Mouse (Mus musculus) thymus, postnatal 25 days (tissue): ENCODE measurements around the gene Fam217b.

Experiments
- DNase-seq: peaks from one replicate; pipeline ENCODE4 v3.0.0; 2022

The Fam217b gene

DNA sequence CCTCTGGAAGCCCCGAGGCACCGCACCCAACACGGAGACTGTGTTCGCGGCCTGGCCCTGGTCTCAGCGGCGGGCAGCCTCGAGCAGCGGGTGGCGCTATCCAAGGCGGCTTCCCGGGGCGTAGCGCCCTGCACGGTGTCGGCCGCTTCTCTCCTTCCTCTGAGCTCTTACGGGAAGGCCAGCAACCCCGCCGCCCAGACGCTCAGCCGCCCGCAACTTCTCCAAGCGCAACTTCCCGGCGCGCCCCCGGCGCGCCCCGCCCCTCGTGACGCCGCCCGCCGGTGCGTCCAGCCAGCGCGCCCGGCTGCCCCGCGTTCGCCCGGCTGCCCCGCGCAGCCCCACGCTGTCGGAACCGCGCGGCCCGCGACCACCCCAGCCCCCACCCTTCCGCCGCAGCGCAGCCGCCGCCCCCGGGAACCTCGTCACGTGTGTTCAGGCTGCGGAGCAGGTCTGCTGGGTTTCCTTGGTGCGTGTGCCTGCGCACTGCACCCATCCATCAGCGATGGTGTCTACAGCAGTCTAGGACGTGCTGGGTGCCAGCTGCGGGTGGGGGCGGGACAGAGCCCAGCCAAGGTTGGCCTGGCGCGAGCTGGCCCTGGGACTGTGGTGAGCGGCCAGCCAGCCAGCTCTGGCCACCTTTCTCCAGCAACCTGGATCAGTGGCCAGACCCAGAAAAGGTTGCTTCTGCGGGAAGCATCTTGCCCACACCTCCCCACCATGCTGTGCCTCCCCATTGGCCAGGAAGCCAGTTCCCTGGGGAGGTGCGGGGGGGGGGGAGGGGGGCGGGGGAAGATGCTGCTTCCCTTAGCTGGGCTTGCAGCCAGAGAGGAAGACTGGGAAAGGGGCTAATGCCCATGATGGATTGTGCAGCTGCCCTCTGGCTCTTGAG, at the start of gene Fam217b, which contains the start of gene Ppp1r3d:
Fam217b (plus strand) TSS at position 264 of the 889 bp plus-strand sequence.
Ppp1r3d (minus strand) TSS at position 212 of the 889 bp plus-strand sequence.
- no peak for DNase-seq

DNA sequence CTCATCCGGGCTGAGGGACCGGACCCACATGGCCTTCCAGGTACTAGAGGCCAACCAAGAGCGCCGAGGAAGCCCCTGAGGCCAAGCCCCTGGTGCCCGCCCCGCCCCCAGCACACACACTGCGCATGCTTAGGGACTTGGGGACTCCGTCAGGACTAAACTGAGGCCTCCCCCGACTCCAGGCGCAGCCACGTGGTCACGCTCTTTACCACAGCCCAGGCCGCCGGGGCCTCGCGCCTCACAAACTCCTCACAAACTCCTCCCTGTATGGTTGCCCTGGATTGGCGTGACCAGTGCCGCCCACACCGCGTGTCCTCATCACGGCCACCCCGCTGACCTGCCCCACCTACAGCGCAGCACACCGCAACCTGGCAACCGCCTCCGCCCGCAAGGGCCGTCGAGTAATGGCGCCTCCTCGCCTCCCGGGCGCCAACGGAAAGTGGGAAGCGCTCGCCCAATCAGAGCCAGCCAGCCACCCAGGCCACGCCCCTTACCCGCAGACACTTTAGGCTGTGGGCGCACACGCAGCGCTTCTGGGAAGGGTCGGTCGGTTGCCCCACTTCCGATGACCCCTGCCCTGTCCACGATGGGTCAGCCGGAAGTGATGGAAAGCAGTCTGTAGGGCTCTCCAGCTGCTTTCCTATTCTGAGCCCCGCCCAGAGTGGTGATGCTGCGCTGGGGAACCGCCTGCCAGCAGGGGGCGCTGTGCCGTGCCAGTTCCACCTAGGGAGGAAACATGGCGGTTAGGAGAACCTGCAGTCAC, 7.1 kb upstream of the Fam217b start, which contains the start of gene Sycp2:
Sycp2 (minus strand) TSS at position 633 of the 763 bp plus-strand sequence.
- no peak for DNase-seq

GRCm38 (mm10) chr2:178409024-178409423, 5.3 kb upstream of the Fam217b start:
- no peak for DNase-seq

- no peak for DNase-seq
Measured at GRCm38 (mm10) chr2:178410286-178410685, 4.0 kb upstream of the Fam217b start.

- no peak for DNase-seq
Measured at GRCm38 (mm10) chr2:178412598-178412997, 1.7 kb upstream of the Fam217b start.

GRCm38 (mm10) chr2:178413081-178413480, 1.2 kb upstream of the Fam217b start:
- no peak for DNase-seq

DNA sequence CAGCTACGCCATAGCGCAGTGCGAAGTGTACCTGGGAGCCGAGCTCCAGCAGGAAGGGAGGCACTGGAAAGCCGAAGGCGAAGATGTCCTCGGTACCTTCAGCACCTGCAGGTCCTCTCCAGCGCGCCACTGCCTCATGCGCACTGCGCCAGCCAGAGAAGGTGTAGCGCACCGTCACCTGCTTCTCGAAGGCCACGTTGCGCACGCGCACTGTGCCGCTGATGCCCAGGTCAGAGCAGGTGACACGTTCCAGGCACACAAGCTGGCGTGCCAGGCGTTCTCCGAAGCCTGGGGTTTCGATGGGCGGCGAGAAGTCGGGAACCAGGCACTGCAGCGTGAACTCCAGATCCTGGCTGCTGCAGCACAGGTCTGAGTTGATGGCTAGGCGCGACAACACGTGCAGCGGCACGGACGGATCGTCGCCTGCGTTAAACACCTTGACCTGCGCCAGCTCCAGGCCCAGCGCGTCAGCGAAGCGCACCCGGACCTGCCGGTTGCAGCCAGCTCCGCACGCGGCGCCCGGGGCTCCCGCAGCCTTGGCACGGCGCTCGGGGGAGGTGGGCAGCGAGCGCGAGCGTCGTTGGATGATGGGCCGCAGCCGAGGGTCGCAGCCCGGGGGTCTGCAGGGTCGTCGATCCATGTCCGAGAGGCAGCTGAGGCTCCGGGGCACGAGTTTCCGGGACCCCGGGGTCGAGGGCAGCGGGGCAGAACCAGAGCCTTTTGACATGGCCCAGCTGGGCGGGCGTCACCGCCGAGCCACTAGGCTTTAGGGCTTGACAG, 653 bp upstream of the Fam217b start:
- no peak for DNase-seq

DNA sequence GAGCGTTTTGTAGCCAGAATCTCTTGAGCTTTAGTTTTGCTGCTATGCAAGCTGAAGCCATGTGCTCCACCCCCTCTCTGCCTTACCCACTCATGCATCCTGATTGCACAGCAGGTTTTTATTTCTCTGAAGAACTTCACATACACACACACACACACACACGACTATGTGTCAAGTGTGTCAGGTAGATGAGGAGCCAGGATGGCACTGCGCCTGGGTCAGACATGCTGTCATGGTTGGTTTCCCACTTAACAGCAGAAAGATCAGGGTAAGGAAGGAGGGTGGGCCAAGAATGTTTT, 775 bp downstream of the Fam217b start:
- no peak for DNase-seq

GRCm38 (mm10) chr2:178416427-178416826, 2.1 kb downstream of the Fam217b start:
- DNase-seq: no peak

GRCm38 (mm10) chr2:178416970-178417369, 2.6 kb downstream of the Fam217b start:
- no peak for DNase-seq

DNA sequence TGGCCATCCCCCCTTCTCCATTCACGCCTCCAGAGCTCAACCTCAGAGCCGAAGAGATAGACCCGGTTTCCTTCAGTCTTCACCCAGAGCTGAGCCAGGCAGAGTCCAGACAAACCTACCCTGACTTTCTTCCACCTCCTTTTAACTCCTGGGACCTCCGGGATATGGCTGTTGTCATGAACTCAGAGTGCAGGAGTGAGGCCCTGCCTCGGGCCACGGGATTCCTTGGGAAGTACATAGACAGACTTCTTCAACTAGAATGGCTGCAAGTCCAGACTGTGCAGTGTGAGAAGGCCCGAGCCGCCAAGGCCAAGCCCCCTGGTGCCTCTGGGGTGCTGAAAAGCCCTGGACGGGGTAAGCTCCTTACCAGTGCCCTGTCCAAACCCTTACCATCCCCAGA, 6.3 kb downstream of the Fam217b start:
- DNase-seq: no peak

- no peak for DNase-seq
Measured at GRCm38 (mm10) chr2:178421603-178422002, 7.3 kb downstream of the Fam217b start.

DNA sequence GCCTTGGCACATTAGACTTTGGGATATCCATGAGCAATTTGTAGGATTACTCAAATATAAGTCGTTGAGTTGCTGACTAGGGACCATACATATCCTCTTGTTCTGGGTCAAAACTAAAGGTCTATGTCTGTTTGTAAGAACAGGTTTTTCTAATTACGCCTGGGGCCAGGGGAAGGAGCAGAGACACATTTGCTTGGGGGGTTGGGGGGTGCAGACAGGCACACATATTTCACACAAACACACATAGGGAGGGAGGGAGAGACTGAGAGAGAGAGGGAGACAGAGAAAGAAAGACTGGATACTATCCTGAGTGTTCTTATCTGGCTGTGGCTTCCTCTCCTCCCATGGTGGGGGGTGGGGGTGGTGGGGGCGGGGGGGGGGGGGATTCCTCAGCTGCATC, 7.9 kb downstream of the Fam217b start:
- DNase-seq: no peak

DNA sequence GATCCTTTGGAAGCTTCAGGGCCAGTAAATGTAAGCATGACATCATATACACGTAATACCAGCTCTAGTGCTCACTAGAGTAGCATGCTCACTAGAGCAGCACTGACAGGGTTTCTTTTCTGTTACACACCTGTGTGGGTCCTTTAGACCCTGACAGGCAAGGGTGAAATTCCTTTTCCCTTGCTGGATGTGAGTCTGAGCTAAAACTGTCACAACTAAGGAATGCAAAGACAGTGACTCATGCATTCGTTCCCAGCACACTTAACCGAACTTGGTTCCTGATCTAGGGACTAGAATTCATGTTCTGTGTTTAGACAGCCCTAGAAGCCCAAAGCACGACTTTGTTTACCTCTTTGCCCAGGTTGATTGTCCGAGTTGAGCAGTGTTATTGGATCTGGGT, 8.9 kb downstream of the Fam217b start:
- DNase-seq: no peak

GRCm38 (mm10) chr2:178426229-178426628, 11.9 kb downstream of the Fam217b start:
- DNase-seq: no peak

GRCm38 (mm10) chr2:178427181-178427580, 12.9 kb downstream of the Fam217b start:
- no peak for DNase-seq

- DNase-seq: no peak
Measured at GRCm38 (mm10) chr2:178428183-178428582, 13.9 kb downstream of the Fam217b start.

GRCm38 (mm10) chr2:178428676-178429075, 14.4 kb downstream of the Fam217b start:
- DNase-seq: no peak

DNA sequence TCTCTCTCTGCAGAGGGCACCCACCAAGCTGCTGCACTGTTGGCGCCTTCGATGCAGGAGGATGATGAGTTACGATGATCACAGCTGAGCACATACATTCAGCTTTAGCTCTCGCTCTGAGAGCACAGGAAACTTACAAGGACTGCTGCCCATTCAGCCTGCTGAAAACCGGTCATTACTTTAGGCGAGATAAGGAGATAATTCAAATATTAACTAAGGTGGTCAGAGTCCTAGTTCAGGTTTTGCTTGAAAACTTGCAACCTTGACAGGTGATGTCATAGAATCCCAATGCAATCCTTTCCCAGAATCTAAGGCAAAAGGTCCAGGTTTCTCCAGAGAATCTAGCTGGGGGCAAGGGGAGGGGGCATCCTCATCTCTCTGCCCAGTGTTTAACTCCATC, 15.1 kb downstream of the Fam217b start:
- DNase-seq: no peak

- DNase-seq: no peak
Measured at GRCm38 (mm10) chr2:178430231-178430630, 15.9 kb downstream of the Fam217b start, which contains the start of gene Cdh26. Gene Cdh26, plus strand, starts transcription at chr2:178430531.

GRCm38 (mm10) chr2:178433495-178433894, 19.2 kb downstream of the Fam217b start:
- no peak for DNase-seq

GRCm38 (mm10) chr2:178433903-178434302, 19.6 kb downstream of the Fam217b start:
- no peak for DNase-seq

DNA sequence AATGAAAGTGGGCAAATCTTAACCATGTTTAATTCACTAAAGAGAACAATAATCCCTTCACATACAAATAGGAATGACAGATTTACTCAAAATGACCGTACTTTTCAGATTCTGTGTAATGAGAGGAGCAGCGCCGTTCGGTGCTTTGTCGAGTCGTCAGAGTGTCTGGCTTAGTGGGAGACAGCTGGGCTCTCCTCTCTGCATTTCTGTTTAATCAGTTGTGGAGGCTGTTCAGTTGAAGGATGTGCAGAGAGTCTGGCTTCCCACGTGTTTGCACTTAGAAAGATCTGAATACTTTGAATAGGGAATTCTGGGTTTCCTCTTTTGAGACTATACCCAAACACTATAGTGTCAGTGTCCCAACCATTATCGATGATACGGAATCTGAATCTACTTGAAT, 23.0 kb downstream of the Fam217b start:
- no peak for DNase-seq
